In the genomic region with DNA sequence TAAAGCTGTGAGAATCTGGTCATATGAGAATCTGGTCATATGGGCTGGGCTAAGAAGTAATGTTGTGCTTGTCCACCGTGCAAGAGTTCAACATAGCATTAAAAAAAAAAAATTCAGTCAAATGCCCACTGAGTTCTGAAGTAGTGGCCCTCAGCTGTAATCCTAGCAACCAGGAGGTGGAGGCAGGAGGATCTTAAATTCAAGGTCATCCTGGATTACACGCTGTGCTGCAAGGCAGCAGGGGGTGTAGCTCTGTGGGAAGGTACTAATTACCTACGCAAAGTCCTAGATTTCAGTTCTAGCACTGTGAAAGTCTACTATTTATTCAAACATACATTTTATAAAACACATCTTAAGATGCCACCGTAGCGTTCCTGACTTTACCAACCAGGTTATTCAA, we compare ENCODE assay signal across 8 mouse cellular contexts. TPM values are rescaled to one million over a fixed set of nuclear protein-coding genes. Genes with fewer than 3 reads are reported as not detected.
DNase-seq lines count a peak whose midpoint lies in the region; ATAC-seq and TF ChIP-seq lines count a peak whose summit lies in the region.

No protein-coding gene starts in this region.

- WGBS in heart, embryonic 13.5 days, result 14% methylated on average over 5 of the region's 5 CpGs
- WGBS in midbrain, embryonic 10.5 days, result 17% methylated on average over 5 of the region's 5 CpGs

- no peak for TF ChIP-seq CTCF in G1E (IDR thresholded peaks at IDR 0.05; ENCODE audit: low read depth, low read length)

- no peak for ATAC-seq in heart, embryonic 13.5 days (ENCODE audit: extremely low read depth, insufficient number of reproducible peaks, low FRiP score, low TSS enrichment)
- ATAC-seq in G1E (ENCODE audit: extremely low read depth, insufficient number of reproducible peaks, low FRiP score, poor library complexity, severe bottlenecking), result no peak
- peak; percentile 23 for ATAC-seq in granulocyte monocyte progenitor cell, adult 5-6 weeks (replicated peaks; ENCODE audit: poor library complexity, severe bottlenecking)

- peaks cover 12% of the 10 kb centered on the region for H3K36me3 ChIP-seq in heart, embryonic 13.5 days
- peaks cover 26% of the 10 kb centered on the region for H3K36me3 ChIP-seq in G1E (replicated peaks)
- H3K36me3 ChIP-seq in midbrain, embryonic 10.5 days, result peaks cover 19% of the 10 kb centered on the region

- no peak for DNase-seq in heart, postnatal 4 days
- DNase-seq in G1E (ENCODE audit: low spot score), result no peak
- DNase-seq in midbrain, embryonic 10.5 days (ENCODE audit: low spot score), result no peak
- DNase-seq in spleen, postnatal 4 days (ENCODE audit: low spot score in 2 of 2), result no peak
- DNase-seq in gastrocnemius, adult 8-10 months (ENCODE audit: low spot score in 2 of 2), result no peak
- DNase-seq in right cerebral cortex, postnatal 14 days, result no peak

- no peaks in the 10 kb centered on the region for H3K27me3 ChIP-seq in heart, embryonic 13.5 days (replicated peaks)
- H3K27me3 ChIP-seq in G1E (ENCODE audit: insufficient read depth, low read length), result peaks cover 7% of the 10 kb centered on the region
- H3K27me3 ChIP-seq in midbrain, embryonic 10.5 days (ENCODE audit: low read depth, poor library complexity, severe bottlenecking), result no peaks in the 10 kb centered on the region

- no peaks in the 10 kb centered on the region for H3K9me3 ChIP-seq in heart, embryonic 13.5 days
- H3K9me3 ChIP-seq in G1E (replicated peaks), result no peaks in the 10 kb centered on the region
- no peaks in the 10 kb centered on the region for H3K9me3 ChIP-seq in midbrain, embryonic 10.5 days (replicated peaks)

- H3K27ac ChIP-seq in heart, embryonic 13.5 days (replicated peaks), result no peak overlapping the region
- H3K27ac ChIP-seq in midbrain, embryonic 10.5 days (replicated peaks), result peak overlapping the region; percentile 77; the same call in 1 of the 2 replicates

- H3K4me2 ChIP-seq in heart, embryonic 13.5 days, result peak overlapping the region; percentile 84

- peak overlapping the region; percentile 70 for H3K4me3 ChIP-seq in heart, embryonic 13.5 days
- H3K4me3 ChIP-seq in G1E (ENCODE audit: low read depth, low read length), result peak overlapping the region; percentile 78
- peak overlapping the region; percentile 68 for H3K4me3 ChIP-seq in midbrain, embryonic 10.5 days

- H3K9ac ChIP-seq in heart, embryonic 13.5 days, result peak overlapping the region; percentile 82

- H3K4me1 ChIP-seq in heart, embryonic 13.5 days, result peaks cover 18% of the 10 kb centered on the region
- peaks cover 19% of the 10 kb centered on the region for H3K4me1 ChIP-seq in G1E (ENCODE audit: insufficient read depth, low read depth, low read length)
- peaks cover 21% of the 10 kb centered on the region for H3K4me1 ChIP-seq in midbrain, embryonic 10.5 days

RNA-seq across cellular contexts. Expression of gene Actr6, which starts 0.8 kb away (rescaled TPM):
- 21.5 and 25.4 TPM in 2 replicates for polyA plus RNA-seq in heart, embryonic 13.5 days (2015; fragmentation: Nextera tagmentation; extraction: Ambion mirVana)
- total RNA-seq in heart, postnatal 4 days (2021), result 1 to 10 TPM; 8.1 to 9.8 TPM
- total RNA-seq in G1E (2014; fragmentation: Nextera tagmentation) (18.9 and 22.5 TPM in 2 replicates), G1E (2017) (26.4 and 28.2 TPM in 2 replicates)
- 0.41 and 0.60 TPM in 2 replicates for polyA plus RNA-seq in G1E (2012)
- total RNA-seq in granulocyte monocyte progenitor cell, adult 5-6 weeks (2014; fragmentation: Nextera tagmentation), result 17.4 and 24.6 TPM in 2 replicates
- total RNA-seq in granulocyte monocyte progenitor cell, adult 5-6 weeks (2017), result 26.8 and 30.5 TPM in 2 replicates
- 37.2 and 41.3 TPM in 2 replicates for polyA plus RNA-seq in midbrain, embryonic 10.5 days (2016; fragmentation: Nextera tagmentation; extraction: Ambion mirVana)
- total RNA-seq in gastrocnemius, adult 8-10 months (2022), result 1 to 10 TPM; 5.3 to 8.2 (median 6.5) TPM

RNA-seq across cellular contexts. Expression of gene Uhrf1bp1l, which starts 13.4 kb away (rescaled TPM):
- 14.2 and 17.0 TPM in 2 replicates for polyA plus RNA-seq in heart, embryonic 13.5 days (2015; fragmentation: Nextera tagmentation; extraction: Ambion mirVana)
- 10 to 100 TPM; 28.8 to 31.4 TPM for total RNA-seq in heart, postnatal 4 days (2021)
- total RNA-seq in G1E (2014; fragmentation: Nextera tagmentation) (61.0 and 66.6 TPM in 2 replicates), G1E (2017) (17.5 and 20.9 TPM in 2 replicates)
- 2.6 and 7.2 TPM in 2 replicates for polyA plus RNA-seq in G1E (2012)
- 46.9 and 65.2 TPM in 2 replicates for total RNA-seq in granulocyte monocyte progenitor cell, adult 5-6 weeks (2014; fragmentation: Nextera tagmentation)
- total RNA-seq in granulocyte monocyte progenitor cell, adult 5-6 weeks (2017), result 40.3 and 44.9 TPM in 2 replicates
- polyA plus RNA-seq in midbrain, embryonic 10.5 days (2016; fragmentation: Nextera tagmentation; extraction: Ambion mirVana), result 28.5 and 31.4 TPM in 2 replicates
- 10 to 100 TPM; 14.8 to 24.1 (median 21.3) TPM for total RNA-seq in gastrocnemius, adult 8-10 months (2022)

RNA-seq across cellular contexts. Expression of gene Scyl2, which starts 45.3 kb away (rescaled TPM):
- 4.1 and 5.4 TPM in 2 replicates for polyA plus RNA-seq in heart, embryonic 13.5 days (2015; fragmentation: Nextera tagmentation; extraction: Ambion mirVana)
- 10 to 100 TPM; 21.4 to 22.1 TPM for total RNA-seq in heart, postnatal 4 days (2021)
- total RNA-seq in G1E (2014; fragmentation: Nextera tagmentation) (38.1 and 40.4 TPM in 2 replicates), G1E (2017) (35.1 and 37.2 TPM in 2 replicates)
- polyA plus RNA-seq in G1E (2012), result 4.9 and 6.8 TPM in 2 replicates
- total RNA-seq in granulocyte monocyte progenitor cell, adult 5-6 weeks (2014; fragmentation: Nextera tagmentation), result 19.8 and 28.0 TPM in 2 replicates
- total RNA-seq in granulocyte monocyte progenitor cell, adult 5-6 weeks (2017), result 23.7 and 27.2 TPM in 2 replicates
- polyA plus RNA-seq in midbrain, embryonic 10.5 days (2016; fragmentation: Nextera tagmentation; extraction: Ambion mirVana), result 8.3 and 9.9 TPM in 2 replicates
- 10 to 100 TPM; 11.0 to 13.4 (median 11.5) TPM for total RNA-seq in gastrocnemius, adult 8-10 months (2022)
